Mouse (Mus musculus) adrenal gland, postnatal 10 days (tissue): ENCODE data around the gene Catsper2. TPM values are rescaled to one million over a fixed set of nuclear protein-coding genes. Genes with fewer than 3 reads are reported as not detected.
"Not testable (repeated sequence)": the region's sequence is repeated elsewhere in the genome, so short reads cannot be mapped to it uniquely, and the experiment has no call there.

ENCODE experiments used
- DNase-seq: peaks from one replicate; pipeline ENCODE4 v3.0.0; 2021; ENCODE audit warnings: mixed read lengths
- total RNA-seq, 2 experiments: library from RNA; stranded (reverse); gene quantifications; 2 replicates each; pipeline ENCODE4 v1.2.3; 2021

Catsper2 gene
- total RNA-seq, 2 experiments from 2014 or later: 2.2 to 4.3 TPM

GRCm38 (mm10) chr2:121434854-121435253 lies 21.3 kb upstream of the Catsper2 start:
- no peak for DNase-seq

- no peak for DNase-seq
Measured at GRCm38 (mm10) chr2:121425890-121426289, 12.3 kb upstream of the Catsper2 start.

GRCm38 (mm10) chr2:121423166-121423565 lies 9.6 kb upstream of the Catsper2 start:
- no peak for DNase-seq

GRCm38 (mm10) chr2:121418476-121418875 lies 4.9 kb upstream of the Catsper2 start:
- DNase-seq: no peak

- DNase-seq: no peak
Measured at GRCm38 (mm10) chr2:121416356-121416755, 2.8 kb upstream of the Catsper2 start.

- no peak for DNase-seq
Measured at GRCm38 (mm10) chr2:121415591-121415990, 2.0 kb upstream of the Catsper2 start.

- DNase-seq: no peak
Measured at GRCm38 (mm10) chr2:121415103-121415502, 1.5 kb upstream of the Catsper2 start.

GRCm38 (mm10) chr2:121414139-121414685 lies 620 bp upstream of the Catsper2 start:
- no peak for DNase-seq

- DNase-seq: no peak
Measured at GRCm38 (mm10) chr2:121412843-121413386, 677 bp downstream of the Catsper2 start.

GRCm38 (mm10) chr2:121408160-121408559 lies 5.4 kb downstream of the Catsper2 start:
- peak; percentile 37 for DNase-seq

GRCm38 (mm10) chr2:121403296-121403695 lies 10.3 kb downstream of the Catsper2 start:
- no peak for DNase-seq

- DNase-seq: peak; percentile 90
Measured at GRCm38 (mm10) chr2:121396624-121397023, 17.0 kb downstream of the Catsper2 start.

- DNase-seq: not testable (repeated sequence)
Measured at GRCm38 (mm10) chr2:121386961-121387575, 26.5 kb downstream of the Catsper2 start, which contains the start of gene Strc. Gene Strc, minus strand, starts transcription at chr2:121387168.

- no peak for DNase-seq
Measured at GRCm38 (mm10) chr2:121374766-121375165, 38.8 kb downstream of the Catsper2 start.

- DNase-seq: peak; percentile 19
Measured at GRCm38 (mm10) chr2:121372266-121372665, 41.3 kb downstream of the Catsper2 start.

- DNase-seq: no peak
Measured at GRCm38 (mm10) chr2:121370921-121371320, 42.7 kb downstream of the Catsper2 start.

GRCm38 (mm10) chr2:121368831-121369230 lies 44.8 kb downstream of the Catsper2 start:
- no peak for DNase-seq

GRCm38 (mm10) chr2:121363656-121364055 lies 49.9 kb downstream of the Catsper2 start:
- no peak for DNase-seq

- no peak for DNase-seq
Measured at GRCm38 (mm10) chr2:121359461-121359860, 54.1 kb downstream of the Catsper2 start.

GRCm38 (mm10) chr2:121358381-121358780 lies 55.2 kb downstream of the Catsper2 start:
- DNase-seq: peak; percentile 65

GRCm38 (mm10) chr2:121357961-121358360 lies 55.6 kb downstream of the Catsper2 start:
- DNase-seq: no peak

- no peak for DNase-seq
Measured at GRCm38 (mm10) chr2:121357494-121357893, 56.1 kb downstream of the Catsper2 start, which contains the start of gene Ckmt1. Gene Ckmt1, plus strand, starts transcription at chr2:121357714.

GRCm38 (mm10) chr2:121354820-121355592 lies 58.6 kb downstream of the Catsper2 start, which contains the start of gene Ppip5k1:
Gene Ppip5k1, minus strand, starts transcription at chr2:121355396.
- peak; percentile 98 for DNase-seq
